Mouse (Mus musculus): ENCODE results near the gene Wnk1.

GRCm38 (mm10) chr6:120037004-120037635 lies 1.4 kb downstream of the Wnk1 start:
- no peak for TF ChIP-seq GATA1 (IDR thresholded peaks at IDR 0.05; ENCODE audit: borderline replicate concordance, low read length)
- TF ChIP-seq CTCF (IDR thresholded peaks at IDR 0.05; ENCODE audit: low read depth, low read length) = peak; percentile 19; the same call in 1 of the 2 replicates

Measured in G1E (cell line).